Mouse (Mus musculus) right cerebral cortex, postnatal 10 days (tissue): ENCODE results near the gene Mief1.

Experiments
- DNase-seq, 2 experiments: peaks; one replicate each; pipeline ENCODE4 v3.0.0; 2021; ENCODE audit warnings: low spot score in 2 of 2

Gene Mief1

GRCm38 (mm10) chr15:80263610-80264575 is 30.1 kb downstream of the Mief1 start, which contains the start of gene Rps19bp1:
Gene Rps19bp1 (minus strand): TSS chr15:80264315.
- DNase-seq, result peak; percentile 93

- DNase-seq, result peak; percentile 87 to 91
Observed at GRCm38 (mm10) chr15:80266281-80266680, 32.5 kb downstream of the Mief1 start.

GRCm38 (mm10) chr15:80271858-80272396 is 38.1 kb downstream of the Mief1 start:
- DNase-seq, result peak; percentile 62 to 66

- DNase-seq, result no peak
Observed at GRCm38 (mm10) chr15:80277107-80277506, 43.3 kb downstream of the Mief1 start.

GRCm38 (mm10) chr15:80277625-80278024 is 43.8 kb downstream of the Mief1 start:
- no peak for DNase-seq

GRCm38 (mm10) chr15:80278121-80278759 is 44.4 kb downstream of the Mief1 start:
- DNase-seq, result peak; percentile 82 to 90

GRCm38 (mm10) chr15:80279053-80279452 is 45.2 kb downstream of the Mief1 start:
- no peak for DNase-seq

GRCm38 (mm10) chr15:80280646-80281045 is 46.8 kb downstream of the Mief1 start:
- peak in 1 of 2 experiments; percentile 62 for DNase-seq

- peak; percentile 85 to 86 for DNase-seq
Observed at GRCm38 (mm10) chr15:80286851-80287415, 53.1 kb downstream of the Mief1 start, which contains the start of gene Cacna1i. Gene Cacna1i (plus strand): TSS chr15:80287238.

- DNase-seq, result no peak
Observed at GRCm38 (mm10) chr15:80288036-80288435, 54.2 kb downstream of the Mief1 start.

- DNase-seq, result peak; percentile 78 to 80
Observed at GRCm38 (mm10) chr15:80289436-80289835, 55.6 kb downstream of the Mief1 start.

- no peak for DNase-seq
Observed at GRCm38 (mm10) chr15:80297146-80297545, 63.3 kb downstream of the Mief1 start.
